Mouse (Mus musculus) midbrain, embryonic 10.5 days (tissue): Measurements from ENCODE around the gene Ccdc102a. TPM values are rescaled to one million over a fixed set of nuclear protein-coding genes. Genes with fewer than 3 reads are reported as not detected.
A peak's percentile ranks its signal among the peaks of the same experiment; 100 is the strongest.
"Not testable (repeated sequence)": the region's sequence is repeated elsewhere in the genome, so short reads cannot be mapped to it uniquely, and the experiment has no call there.

Source experiments
- DNase-seq: peaks from one replicate; pipeline ENCODE4 v3.0.0-alpha.2; 2017; ENCODE audit warnings: low spot score
- H3K27ac ChIP-seq: fragments of 300-500 bp; sonication (generic); replicated peaks from 2 replicates; pipeline ENCODE4 v1.5.1; 2016; ENCODE audit warnings: mild to moderate bottlenecking
- H3K27me3 ChIP-seq: fragments of 300-500 bp; sonication (generic); 2 replicates; pipeline ENCODE4 v1.6.1; 2016; ENCODE audit warnings: low read depth, mild to moderate bottlenecking; ENCODE audit not compliant: poor library complexity, severe bottlenecking
- H3K36me3 ChIP-seq: fragments of 300-500 bp; sonication (generic); 2 replicates; pipeline ENCODE4 v1.6.1; 2016; ENCODE audit warnings: mild to moderate bottlenecking, moderate library complexity
- H3K4me1 ChIP-seq: fragments of 300-500 bp; sonication (generic); 2 replicates; pipeline ENCODE4 v1.6.1; 2016
- H3K4me3 ChIP-seq: fragments of 300-500 bp; sonication (generic); 2 replicates; pipeline ENCODE4 v1.5.1; 2016; ENCODE audit warnings: mild to moderate bottlenecking, moderate library complexity
- H3K9me3 ChIP-seq: fragments of 300-500 bp; sonication (generic); replicated peaks from 2 replicates; pipeline ENCODE4 v1.6.1; 2016; ENCODE audit warnings: mild to moderate bottlenecking
- WGBS: fragments of 180-500 bp; shearing (Covaris S2); methylation state at CpG from one replicate; pipeline ENCODE4 v1.1.7; 2016; 5-methylcytosine and 5-hydroxymethylcytosine counted together
- polyA plus RNA-seq: library from polyadenylated mRNA; unstranded; fragments of >200 nt; fragmentation: Nextera tagmentation; extraction: Ambion mirVana; gene quantifications from 2 replicates; pipeline ENCODE4 v1.2.1, GENCODE M21; 2016

Gene Ccdc102a
- polyA plus RNA-seq, 1 experiment from 2014 or later: 13.0 TPM

DNA sequence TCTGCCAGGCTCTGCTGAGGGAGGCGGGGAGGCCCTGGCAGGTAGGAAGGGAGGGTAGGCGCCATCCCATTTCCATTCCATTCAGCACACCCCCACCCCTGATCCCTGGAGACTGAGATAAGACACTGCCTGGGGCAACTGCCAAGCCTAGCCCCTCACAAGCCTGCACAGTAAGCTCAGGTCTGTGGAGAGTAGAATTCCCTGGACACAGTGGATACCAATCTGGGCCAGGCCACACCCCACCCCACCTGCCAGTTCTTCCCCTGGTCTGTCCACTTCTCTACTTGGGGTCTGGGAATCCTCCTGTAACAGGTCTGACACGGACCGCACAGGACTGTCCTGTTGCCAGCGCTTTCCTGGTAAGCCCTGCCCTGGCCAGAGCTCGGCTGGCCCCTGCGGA lies 48.8 kb downstream of the Ccdc102a start:
- no peaks in the 10 kb centered on the region for H3K9me3 ChIP-seq
- no peak for DNase-seq
- H3K36me3 ChIP-seq: peaks cover 30% of the 10 kb centered on the region
- peaks cover 47% of the 10 kb centered on the region for H3K27me3 ChIP-seq
- 43% methylated on average over 7 of the region's 7 CpGs for WGBS
- H3K27ac ChIP-seq: peak overlapping the region; percentile 43; the same call in 1 of the 2 replicates
- peaks cover 47% of the 10 kb centered on the region for H3K4me1 ChIP-seq
- H3K4me3 ChIP-seq: peak overlapping the region; percentile 51; the same call in 1 of the 2 replicates

DNA sequence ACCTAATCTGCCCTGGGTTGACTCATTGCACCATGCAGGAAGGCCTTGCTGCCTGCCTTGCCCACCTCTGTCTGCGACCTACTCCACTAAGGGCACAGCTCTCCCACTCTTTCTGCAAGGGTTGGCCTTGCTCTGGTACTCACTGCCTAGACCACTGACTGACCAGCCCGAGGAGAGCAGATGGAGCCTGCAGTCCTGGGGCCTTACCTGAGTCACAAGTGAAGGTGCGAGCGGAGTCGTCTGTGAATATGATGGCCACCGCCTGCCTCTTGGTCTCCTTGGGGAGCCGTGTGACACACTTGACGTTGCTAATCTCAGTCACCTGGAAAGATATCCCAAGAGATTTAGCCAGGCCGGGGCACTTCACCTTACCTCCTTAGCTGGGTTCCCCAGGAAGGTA lies 51.0 kb downstream of the Ccdc102a start:
- no peak overlapping the region for H3K4me3 ChIP-seq
- no peak overlapping the region for H3K27ac ChIP-seq
- H3K27me3 ChIP-seq: peaks cover 28% of the 10 kb centered on the region
- WGBS: 86% methylated on average over 9 of the region's 9 CpGs
- H3K9me3 ChIP-seq: no peaks in the 10 kb centered on the region
- peaks cover 37% of the 10 kb centered on the region for H3K4me1 ChIP-seq
- DNase-seq: no peak
- peaks cover 52% of the 10 kb centered on the region for H3K36me3 ChIP-seq

DNA sequence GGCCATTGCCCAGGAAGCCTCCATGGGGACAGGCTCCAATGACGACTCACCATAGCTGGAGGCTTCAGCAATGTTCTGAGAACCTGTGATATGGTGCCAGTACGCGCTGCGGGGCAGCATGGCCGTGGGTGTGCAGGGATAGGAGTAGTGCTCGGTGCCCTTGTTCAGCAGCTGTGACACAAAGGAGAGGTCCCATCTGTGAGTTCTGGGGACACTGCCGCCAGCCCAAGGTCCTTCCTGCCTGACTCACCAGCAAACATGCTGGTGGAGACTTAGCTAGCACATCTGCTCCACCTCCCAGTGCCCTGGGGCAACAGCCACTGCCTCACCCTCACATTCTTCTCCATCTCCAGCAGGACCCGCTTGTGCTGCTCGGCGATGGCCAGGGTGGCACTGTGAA lies 52.6 kb downstream of the Ccdc102a start:
- peaks cover 69% of the 10 kb centered on the region for H3K36me3 ChIP-seq
- DNase-seq: no peak
- H3K27ac ChIP-seq: no peak overlapping the region
- peaks cover 13% of the 10 kb centered on the region for H3K27me3 ChIP-seq
- H3K9me3 ChIP-seq: no peaks in the 10 kb centered on the region
- H3K4me3 ChIP-seq: no peak overlapping the region
- peaks cover 21% of the 10 kb centered on the region for H3K4me1 ChIP-seq
- 87% methylated on average over 10 of the region's 10 CpGs for WGBS

DNA sequence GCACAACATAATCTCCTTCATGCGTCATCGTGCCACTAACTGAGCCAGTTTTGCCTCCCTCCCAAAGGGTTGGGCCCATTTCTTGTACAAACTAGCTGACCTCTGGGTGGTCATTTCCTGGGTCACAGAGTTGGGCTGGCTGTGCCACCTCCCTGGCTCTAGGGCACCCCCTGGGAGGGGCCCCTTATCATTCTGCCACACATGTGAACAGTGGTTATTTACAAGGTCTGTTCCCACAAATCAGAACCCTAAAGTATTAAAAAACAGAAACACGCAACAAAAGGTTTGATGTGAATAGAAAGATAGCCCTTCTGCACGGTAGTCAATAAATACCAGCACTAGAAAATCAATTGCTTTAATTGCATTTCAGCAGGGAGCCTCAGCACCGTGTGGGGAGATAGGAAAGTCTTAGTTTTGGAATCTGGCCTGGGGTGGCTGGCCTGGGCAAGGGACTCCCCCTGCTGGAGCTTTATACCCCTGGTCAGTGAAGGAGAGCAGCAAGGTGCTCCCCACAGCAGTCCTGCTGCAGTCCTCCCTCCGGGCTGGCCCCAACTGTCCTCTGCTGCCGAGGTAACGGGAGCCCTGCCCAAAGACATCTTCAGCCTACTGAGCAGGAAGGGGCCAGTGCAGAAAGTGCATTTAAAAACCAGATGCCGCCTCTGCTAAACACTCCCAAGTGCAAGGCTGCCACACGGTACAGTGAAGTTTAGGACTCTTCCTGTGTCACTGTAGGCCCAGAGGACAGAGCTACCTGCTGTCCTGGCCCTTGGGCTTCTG lies 53.8 kb downstream of the Ccdc102a start:
- Histone ChIP-seq H3K27ac (no peak overlapping the region), H3K4me1 (peaks cover 13% of the 10 kb centered on the region), H3K27me3 (peaks cover 1% of the 10 kb centered on the region), H3K9me3 (no peaks in the 10 kb centered on the region), H3K36me3 (peaks cover 79% of the 10 kb centered on the region), H3K4me3 (no peak overlapping the region)
- DNase-seq: no peak
- WGBS: 85% methylated on average over 10 of the region's 10 CpGs

DNA sequence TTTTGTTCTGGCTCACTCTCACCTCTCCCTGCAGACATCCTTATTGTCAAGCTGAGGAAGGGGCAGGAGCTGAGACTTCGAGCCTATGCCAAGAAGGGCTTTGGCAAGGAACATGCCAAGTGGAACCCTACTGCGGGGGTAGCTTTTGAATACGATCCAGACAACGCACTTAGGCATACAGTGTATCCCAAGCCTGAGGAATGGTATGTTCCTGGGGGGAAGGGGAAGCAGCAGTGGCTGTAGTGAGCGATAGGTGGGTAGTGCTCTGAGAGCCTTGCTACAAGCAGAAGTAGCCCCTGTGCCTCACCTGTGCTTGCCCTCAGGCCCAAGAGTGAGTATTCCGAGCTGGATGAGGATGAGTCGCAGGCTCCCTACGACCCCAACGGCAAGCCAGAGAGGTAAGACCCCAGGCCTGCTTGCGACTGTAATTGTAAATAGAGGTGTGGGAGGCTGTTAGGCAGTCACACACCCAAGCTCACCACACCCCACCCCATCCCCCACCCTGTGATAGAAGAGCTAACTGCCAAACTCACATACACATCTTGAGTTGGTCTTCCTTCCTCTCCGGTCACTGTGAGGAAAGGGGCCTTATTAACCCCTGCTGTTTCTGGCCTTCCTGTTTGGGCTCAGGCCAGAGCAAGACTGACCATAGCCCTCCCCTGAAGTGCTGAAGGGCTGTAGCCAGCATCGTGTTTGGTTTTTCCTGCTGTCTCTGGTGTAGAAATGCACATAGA lies 55.2 kb downstream of the Ccdc102a start:
- no peak overlapping the region for H3K4me3 ChIP-seq
- H3K9me3 ChIP-seq: no peaks in the 10 kb centered on the region
- H3K36me3 ChIP-seq: peaks cover 80% of the 10 kb centered on the region
- H3K27ac ChIP-seq: no peak overlapping the region
- 91% methylated on average over 12 of the region's 12 CpGs for WGBS
- DNase-seq: no peak
- H3K4me1 ChIP-seq: peaks cover 17% of the 10 kb centered on the region
- H3K27me3 ChIP-seq: no peaks in the 10 kb centered on the region

DNA sequence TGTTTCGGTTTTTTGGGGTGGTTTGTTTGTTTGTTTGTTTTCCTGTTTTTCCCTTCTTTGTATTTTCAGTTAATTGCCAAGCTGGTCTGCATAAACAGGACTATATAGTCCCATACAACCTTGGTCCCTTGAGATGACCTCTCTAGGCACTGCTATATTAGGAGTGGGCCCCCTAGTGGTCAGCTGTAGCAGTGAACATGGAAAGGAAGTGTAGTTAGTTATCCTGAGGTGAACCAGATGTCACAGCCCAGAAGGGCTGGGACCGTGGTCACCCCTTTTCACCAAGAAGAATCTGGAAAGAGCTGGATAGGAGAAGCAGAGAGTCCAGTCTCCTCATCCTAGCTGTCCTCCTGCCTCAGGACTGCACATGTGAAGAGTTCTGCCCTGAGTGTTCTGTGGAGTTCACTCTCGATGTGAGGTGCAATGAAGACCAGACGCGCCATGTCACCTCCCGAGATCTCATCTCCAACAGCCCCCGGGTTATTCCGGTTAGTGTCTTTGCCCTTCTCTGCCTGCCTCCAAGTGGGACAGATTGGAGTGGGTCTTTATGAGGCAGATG lies 56.5 kb downstream of the Ccdc102a start:
- H3K27me3 ChIP-seq: no peaks in the 10 kb centered on the region

DNA sequence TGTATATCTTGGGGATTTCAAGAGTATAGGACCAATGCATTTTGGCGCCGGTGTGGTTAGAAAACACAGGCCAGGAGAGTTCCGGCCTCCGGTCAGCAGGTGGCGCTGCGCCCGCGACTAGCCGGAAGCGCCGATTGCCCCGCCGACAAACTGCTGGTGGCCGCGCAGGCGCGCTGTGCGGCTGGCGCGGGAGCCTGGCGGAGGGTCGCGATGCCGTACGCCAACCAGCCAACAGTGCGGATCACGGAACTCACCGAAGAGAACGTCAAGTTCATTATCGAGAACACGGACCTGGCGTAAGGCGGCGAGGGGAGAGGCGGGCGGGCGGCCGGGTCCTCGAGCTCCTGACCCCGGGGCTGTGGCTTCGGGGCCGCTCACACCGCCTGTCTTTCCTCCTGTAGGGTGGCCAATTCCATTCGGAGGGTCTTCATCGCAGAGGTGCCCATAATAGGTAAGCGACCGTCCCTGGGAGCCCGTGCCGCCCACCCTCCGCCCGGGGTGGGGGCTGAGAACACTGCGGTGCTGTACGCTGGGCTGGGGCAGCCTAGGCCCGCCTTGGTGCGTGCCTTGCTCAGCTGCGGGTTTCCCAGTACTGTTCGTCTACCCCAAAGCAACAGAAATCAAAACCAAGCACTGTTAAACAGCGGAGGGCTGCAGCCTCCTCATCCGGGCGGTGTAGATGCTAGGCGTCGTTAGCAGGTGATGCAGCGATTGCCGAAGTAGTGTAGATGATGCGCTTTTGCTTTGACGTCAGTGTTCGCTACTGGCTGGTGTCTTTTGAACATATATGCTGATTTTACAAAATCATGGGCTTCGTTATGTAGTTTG lies 60.3 kb downstream of the Ccdc102a start, which contains the start of gene Polr2c:
TSS of gene Polr2c (plus strand) at position 105 of the 828 bp plus-strand sequence.
- Histone ChIP-seq H3K27ac (peak within 1 kb of the TSS; percentile 90), H3K4me1 (peaks cover 17% of the 10 kb centered on the region), H3K4me3 (peak within 1 kb of the TSS; percentile 92), H3K27me3 (no peaks in the 10 kb centered on the region), H3K36me3 (peaks cover 55% of the 10 kb centered on the region), H3K9me3 (no peaks in the 10 kb centered on the region)
- DNase-seq: peak; percentile 91
- WGBS: under 1% methylated on average over 68 of the region's 68 CpGs

More for the DNA sequence above, 56.5 kb downstream of the Ccdc102a start:
- 81% methylated on average over 8 of the region's 8 CpGs for WGBS
- peak; percentile 70 for DNase-seq
- Histone ChIP-seq H3K27ac (no peak overlapping the region), H3K4me1 (peaks cover 17% of the 10 kb centered on the region), H3K9me3 (no peaks in the 10 kb centered on the region), H3K36me3 (peaks cover 72% of the 10 kb centered on the region), H3K4me3 (no peak overlapping the region)

DNA sequence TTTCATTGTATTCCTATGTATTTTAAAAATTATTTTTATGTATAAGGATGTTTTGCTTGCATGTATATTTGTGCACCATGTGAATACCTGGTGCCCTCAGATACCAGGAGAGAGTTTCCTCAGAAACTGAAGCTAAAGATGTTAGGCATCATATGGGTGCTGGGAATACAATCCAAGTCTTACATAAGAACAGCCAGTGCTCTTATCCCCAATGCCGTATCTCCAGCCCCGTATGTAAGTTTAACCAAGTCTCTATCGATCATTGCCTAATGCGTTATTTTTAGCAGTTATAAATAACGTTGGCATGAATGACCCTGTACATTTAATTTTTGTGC lies 60.9 kb downstream of the Ccdc102a start:
- Histone ChIP-seq H3K27ac (no peak overlapping the region), H3K4me3 (peak overlapping the region; percentile 92), H3K9me3 (no peaks in the 10 kb centered on the region), H3K27me3 (no peaks in the 10 kb centered on the region), H3K4me1 (peaks cover 17% of the 10 kb centered on the region), H3K36me3 (peaks cover 55% of the 10 kb centered on the region)
- no peak for DNase-seq
- 33% methylated on average over 5 of the region's 5 CpGs for WGBS

DNA sequence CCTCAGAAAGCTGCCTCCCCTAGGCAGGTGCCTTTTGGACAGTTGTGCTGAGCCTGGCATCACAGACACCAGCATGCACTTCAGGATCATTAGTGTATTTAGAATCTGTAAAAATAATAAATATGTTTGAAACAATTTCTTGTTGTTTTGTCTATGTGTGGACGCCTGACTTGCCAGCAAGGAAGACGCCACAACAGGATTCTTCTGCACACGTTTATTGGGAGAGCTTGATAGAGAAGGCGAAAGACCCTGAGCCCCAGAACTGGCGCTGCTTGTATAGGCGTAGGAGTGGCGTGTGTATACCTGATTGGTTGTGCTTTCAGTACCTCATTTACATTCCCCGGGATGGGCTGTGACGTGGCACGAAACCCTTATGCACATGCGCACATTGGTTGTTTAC lies 63.1 kb downstream of the Ccdc102a start:
- H3K9me3 ChIP-seq, DNase-seq, H3K27ac ChIP-seq, H3K27me3 ChIP-seq, H3K4me3 ChIP-seq: not testable (repeated sequence)
- 87% methylated on average over 11 of the region's 11 CpGs for WGBS
- peaks cover 17% of the 10 kb centered on the region for H3K4me1 ChIP-seq
- peaks cover 53% of the 10 kb centered on the region for H3K36me3 ChIP-seq

Other genes starting within 250 kb of the Ccdc102a start
- gene Pllp, start 221.8 kb downstream of the Ccdc102a start, polyA plus RNA-seq: 0.34 and 0.36 TPM in 2 replicates
- gene Ccl22, start 172.5 kb downstream of the Ccdc102a start, polyA plus RNA-seq: not detected in 2 replicates
- 13.6 and 14.3 TPM in 2 replicates for gene Cx3cl1, start 146.1 kb downstream of the Ccdc102a start, polyA plus RNA-seq
- not detected in 2 replicates for gene Ccl17, start 107.6 kb downstream of the Ccdc102a start, polyA plus RNA-seq
- 50.4 and 52.6 TPM in 2 replicates for gene Coq9, start 79.8 kb downstream of the Ccdc102a start, polyA plus RNA-seq
- gene Ciapin1, start 79.7 kb downstream of the Ccdc102a start, polyA plus RNA-seq: 185 and 201 TPM in 2 replicates
- gene Polr2c, start 60.6 kb downstream of the Ccdc102a start, polyA plus RNA-seq: 163 and 176 TPM in 2 replicates
- 11.3 and 14.5 TPM in 2 replicates for gene Dok4, start 41.8 kb downstream of the Ccdc102a start, polyA plus RNA-seq
- 0.36 and 0.74 TPM in 2 replicates for gene Adgrg5, start 5.6 kb upstream of the Ccdc102a start, polyA plus RNA-seq
- 116 and 163 TPM in 2 replicates for gene Adgrg1, start 56.7 kb upstream of the Ccdc102a start, polyA plus RNA-seq
- gene Adgrg3, start 99.6 kb upstream of the Ccdc102a start, polyA plus RNA-seq: 3.8 and 3.9 TPM in 2 replicates
- gene Drc7, start 137.0 kb upstream of the Ccdc102a start, polyA plus RNA-seq: 0.11 and 0.14 TPM in 2 replicates
- 32.0 and 34.2 TPM in 2 replicates for gene Katnb1, start 163.1 kb upstream of the Ccdc102a start, polyA plus RNA-seq